Mouse (Mus musculus): ENCODE results near the gene Naga.

- TF ChIP-seq CTCF (IDR thresholded peaks at IDR 0.05; ENCODE audit: low read depth, low read length), result no peak
- TF ChIP-seq POLR2AphosphoS5 (IDR thresholded peaks at IDR 0.05; ENCODE audit: insufficient replicate concordance, low read depth, low read length), result no peak
- no peak for TF ChIP-seq GATA2 (IDR thresholded peaks at IDR 0.05; ENCODE audit: borderline replicate concordance, low read depth, low read length)
Measured at GRCm38 (mm10) chr15:82298764-82299561, 39.8 kb downstream of the Naga start, which contains the start of gene Wbp2nl.
